Mouse (Mus musculus) adrenal gland, postnatal 10 days (tissue): ENCODE measurements around the gene Coasy. TPM values are rescaled to one million over a fixed set of nuclear protein-coding genes. Genes with fewer than 3 reads are reported as not detected.
A peak's percentile ranks its signal among the peaks of the same experiment; 100 is the strongest.

ENCODE experiments used
- DNase-seq: peaks from one replicate; pipeline ENCODE4 v3.0.0; 2021; ENCODE audit warnings: mixed read lengths
- total RNA-seq, 2 experiments: library from RNA; stranded (reverse); gene quantifications; 2 replicates each; pipeline ENCODE4 v1.2.3; 2021

Gene Coasy
- total RNA-seq, 2 experiments from 2014 or later = 98.0 to 102 TPM

DNA sequence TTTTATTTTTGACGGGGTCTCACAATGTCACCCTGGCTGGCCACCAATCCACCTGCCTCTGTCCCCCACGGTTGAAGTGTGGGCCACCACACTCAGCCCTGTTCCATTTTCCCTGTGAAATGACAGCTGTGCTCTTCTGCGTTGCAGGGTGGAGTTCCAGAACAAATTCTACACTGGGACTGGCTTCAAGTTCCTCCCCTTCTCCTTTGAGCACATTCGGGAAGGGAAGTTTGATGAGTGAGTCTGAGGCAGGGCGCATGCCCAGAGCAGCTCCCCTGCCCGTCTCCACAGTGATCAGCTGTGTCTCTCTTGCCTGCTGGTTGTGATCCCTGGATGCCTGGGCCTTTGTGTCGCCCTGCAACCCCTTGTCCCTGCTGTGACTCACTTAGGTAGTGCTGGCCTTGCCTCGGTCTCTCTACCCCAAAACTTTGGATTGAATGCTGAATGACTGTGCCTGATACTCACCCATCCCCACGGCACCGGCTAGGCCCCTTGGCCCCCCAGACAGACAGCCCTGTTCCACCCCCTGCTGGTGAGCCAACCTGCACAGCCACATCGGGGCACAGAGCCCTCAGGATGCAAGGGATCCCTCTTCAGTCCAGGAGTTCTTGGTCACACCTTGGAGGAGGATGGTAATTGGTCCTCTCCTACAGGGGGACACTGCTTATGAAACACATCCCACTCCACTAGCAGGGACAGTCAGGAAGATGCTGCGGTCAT is 20.0 kb upstream of the Coasy start:
- DNase-seq = peak; percentile 54

GRCm38 (mm10) chr11:101062971-101063675 is 19.2 kb upstream of the Coasy start:
- no peak for DNase-seq

DNA sequence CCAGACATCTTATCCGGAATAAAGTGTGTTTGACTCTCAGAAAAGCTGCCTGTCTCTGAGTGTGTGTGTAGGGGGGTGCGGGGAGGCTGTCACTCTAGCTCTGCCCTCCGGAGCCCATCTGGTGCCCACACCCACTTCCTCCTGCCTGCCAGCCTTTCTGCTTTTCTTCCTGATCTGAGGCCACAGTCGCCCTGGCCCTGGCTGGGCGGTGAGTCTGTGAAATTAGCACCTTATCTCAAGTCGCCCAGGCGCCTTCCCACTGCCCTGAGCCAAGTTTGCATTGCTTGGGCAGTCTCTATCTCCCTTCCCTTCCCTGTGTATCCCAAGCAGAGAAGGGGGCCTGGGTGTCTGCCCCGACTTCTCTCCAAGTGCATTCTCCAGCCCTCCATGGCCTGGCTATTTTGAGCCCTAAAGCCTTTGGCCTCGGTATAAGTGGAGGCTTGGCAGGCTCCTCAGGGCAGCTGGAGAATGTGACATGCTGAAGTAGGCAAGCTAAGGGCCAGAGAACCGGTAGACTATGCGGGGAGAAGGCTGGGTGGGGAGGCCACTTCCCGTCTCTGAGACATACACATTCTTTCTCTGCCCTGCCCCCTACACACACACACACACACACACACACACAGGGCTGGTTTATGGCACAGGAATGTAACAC is 18.6 kb upstream of the Coasy start:
- DNase-seq = peak; percentile 70

DNA sequence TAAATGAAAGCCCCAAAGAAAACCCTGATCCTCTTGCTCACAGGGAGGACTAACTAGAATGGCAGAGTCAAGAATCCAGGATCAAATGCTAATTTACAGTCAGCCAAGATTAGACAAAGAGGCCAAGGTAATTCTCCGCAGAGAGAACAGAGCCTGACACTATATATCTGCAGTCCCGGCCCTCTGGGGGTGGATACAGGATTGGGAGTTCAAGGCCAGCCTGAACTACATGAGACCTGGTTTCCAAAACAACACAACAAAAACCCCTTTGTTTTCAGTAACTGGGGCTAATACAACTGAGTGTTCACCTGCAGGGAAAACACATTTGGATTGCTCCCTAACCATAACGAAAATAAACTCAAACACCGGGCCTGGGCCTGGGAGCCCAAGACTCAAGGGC is 17.9 kb upstream of the Coasy start:
- no peak for DNase-seq

DNA sequence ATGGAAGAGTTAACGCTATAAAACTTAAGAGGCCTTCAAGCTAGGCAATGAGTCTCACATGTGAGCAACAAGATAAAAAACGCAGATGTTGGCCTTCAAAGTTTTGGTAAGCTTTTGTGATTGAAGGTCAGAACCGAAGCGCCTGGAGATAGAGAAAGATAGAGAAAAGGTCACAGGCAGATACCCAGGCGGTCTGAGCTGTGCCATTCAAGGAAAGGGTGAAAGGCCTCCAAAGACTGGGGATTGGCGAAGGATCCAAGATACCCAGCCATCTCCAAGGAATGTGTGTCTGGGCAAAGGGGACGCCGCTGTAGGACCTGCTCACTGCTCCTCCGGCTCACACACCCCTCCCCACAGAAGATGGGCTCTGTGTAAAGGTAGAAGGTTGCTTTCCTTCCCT is 17.4 kb upstream of the Coasy start:
- DNase-seq = peak; percentile 52

DNA sequence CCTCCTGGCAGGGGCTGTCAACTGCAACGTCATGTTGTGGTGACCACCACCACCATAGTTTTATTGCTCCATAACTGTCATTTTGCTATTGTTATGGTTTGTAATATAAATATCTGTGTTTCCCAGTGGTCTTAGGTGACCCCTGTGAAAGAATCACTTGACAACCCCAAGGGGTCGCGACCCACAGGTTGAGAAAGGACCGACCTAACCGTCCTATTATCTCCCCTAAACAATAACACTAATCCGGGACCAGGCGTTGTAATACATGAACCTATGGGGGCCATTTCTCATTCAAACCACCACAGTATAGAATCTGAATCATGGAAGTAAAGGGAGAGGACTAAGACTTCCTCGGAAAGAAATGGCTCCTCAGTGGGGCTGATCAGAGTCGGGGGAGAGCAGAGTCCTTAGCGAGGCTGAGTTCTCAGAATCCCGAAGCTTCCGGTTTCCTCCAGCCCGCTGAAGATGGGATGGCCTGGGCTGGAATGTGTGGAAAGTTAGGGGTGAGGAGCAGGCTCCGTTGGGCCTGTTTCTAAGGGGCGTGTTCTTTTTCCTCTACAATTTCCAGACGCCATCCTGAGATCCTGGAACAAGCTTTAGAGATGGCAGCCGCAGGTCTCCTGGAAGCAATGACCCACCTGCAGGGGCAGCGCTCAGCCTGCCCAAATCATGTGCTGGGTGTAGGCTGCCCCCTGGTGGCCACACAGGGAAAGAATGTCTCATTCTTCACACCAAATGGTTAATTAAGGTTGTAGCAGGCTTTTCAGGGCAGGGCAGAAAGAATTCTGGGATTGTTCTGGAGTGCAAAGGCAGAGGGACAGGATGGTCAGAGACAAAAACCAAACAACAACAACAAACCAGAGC is 15.6 kb upstream of the Coasy start:
- peak; percentile 90 for DNase-seq

DNA sequence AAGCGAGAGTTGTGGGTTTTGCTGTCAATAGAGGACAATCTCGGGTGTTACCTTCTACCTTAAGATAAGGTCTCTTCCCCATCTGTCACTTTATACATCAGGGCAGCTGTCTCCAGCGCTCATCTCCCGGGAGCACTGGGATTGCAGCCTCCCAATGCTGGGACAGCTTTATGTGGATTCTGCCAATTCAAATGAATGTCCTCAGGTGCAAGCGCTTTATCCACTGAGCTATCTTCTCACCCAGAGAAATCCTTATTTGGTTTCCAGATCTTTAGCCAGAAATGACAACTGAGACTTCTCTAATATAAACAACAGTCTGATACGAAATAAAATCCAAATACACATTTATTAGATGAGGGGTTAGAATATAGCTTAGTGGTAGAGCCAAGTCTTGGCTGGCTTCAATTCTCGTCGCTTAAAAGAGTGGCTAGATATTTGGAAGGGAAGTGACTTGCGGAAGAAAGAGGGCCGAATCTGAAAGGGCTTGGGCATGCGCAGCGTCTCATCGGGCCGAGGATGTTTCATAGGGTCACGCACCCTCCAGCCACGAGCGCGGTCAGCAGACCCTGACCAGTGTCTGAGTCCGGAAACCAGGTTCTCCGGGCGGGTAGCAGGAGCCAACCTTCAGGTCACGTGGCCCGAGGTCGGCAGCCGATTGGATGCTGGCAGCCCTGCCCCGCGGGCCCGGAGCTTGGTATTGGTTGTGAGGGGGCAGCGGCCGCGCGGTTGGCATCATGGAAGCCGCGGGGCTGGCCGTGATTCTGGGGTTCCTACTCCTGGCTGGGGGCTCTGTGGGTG is 12.8 kb upstream of the Coasy start, which contains the start of gene Naglu:
Gene Naglu, plus strand, starts transcription at position 622 of the 798 bp plus-strand sequence.
- DNase-seq = peak; percentile 98

GRCm38 (mm10) chr11:101070189-101070527 is 12.2 kb upstream of the Coasy start:
- DNase-seq = no peak

DNA sequence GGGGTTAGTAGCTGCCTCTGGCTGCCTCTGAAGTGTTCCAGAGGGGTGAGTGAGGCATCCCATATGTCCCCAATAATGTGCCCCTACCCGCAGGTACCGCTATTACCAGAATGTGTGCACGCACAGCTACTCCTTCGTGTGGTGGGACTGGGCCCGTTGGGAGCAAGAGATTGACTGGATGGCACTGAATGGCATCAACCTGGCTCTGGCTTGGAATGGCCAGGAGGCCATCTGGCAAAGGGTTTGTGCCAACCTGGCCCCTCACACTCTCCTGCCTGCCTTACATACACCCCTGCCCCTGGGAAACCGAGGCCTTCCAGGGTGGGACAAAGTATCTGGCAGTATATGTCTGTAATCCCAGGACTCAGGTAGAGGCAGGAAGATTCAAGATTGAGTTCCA is 11.4 kb upstream of the Coasy start:
- DNase-seq = no peak

- no peak for DNase-seq
Measured at GRCm38 (mm10) chr11:101071810-101072428, 10.4 kb upstream of the Coasy start.

GRCm38 (mm10) chr11:101078121-101078520 is 4.2 kb upstream of the Coasy start, which contains the start of gene Hsd17b1:
Gene Hsd17b1, plus strand, starts transcription at chr11:101078411.
- DNase-seq = no peak

GRCm38 (mm10) chr11:101079746-101080145 is 2.6 kb upstream of the Coasy start:
- DNase-seq = no peak

DNA sequence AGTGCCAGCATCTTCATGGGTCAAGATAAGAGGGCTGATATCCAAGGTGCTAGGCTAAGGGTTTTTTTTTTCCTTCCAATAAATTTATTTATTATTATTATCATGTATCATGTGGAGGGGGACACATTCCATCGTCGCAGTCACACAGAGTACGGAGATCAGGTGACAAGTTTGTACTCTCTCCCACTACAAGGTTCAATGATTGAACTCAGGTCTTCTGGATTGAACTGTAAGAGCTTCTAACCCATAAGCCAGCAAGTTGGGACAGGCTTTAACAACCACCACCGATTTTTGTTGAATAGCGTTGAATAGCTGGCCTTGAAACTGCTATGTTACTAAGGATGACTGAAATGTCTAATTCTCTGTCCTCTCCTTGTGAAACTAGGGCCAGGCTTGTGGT is 1.9 kb upstream of the Coasy start:
- DNase-seq = no peak

DNA sequence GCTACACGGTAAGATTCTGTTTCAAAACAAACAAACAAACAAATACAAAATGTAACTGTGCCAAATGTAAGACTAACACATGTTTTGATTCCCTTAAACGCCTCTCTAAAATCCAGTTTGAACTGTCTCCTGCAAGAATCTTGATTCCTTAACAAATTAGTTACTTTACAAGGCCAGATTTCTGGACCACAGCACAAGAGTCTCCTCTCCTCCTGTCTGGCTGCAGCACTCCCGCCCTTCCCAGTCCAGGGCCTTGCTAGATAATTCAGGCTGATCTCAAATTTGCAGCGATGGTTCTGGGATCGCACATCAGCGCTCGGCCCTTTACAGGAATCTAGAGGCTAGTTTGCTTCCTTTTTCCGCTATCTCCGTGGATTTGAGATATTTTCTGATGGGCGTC is 706 bp upstream of the Coasy start:
- DNase-seq = no peak

GRCm38 (mm10) chr11:101083083-101083697 is 825 bp downstream of the Coasy start:
- DNase-seq = peak; percentile 34

DNA sequence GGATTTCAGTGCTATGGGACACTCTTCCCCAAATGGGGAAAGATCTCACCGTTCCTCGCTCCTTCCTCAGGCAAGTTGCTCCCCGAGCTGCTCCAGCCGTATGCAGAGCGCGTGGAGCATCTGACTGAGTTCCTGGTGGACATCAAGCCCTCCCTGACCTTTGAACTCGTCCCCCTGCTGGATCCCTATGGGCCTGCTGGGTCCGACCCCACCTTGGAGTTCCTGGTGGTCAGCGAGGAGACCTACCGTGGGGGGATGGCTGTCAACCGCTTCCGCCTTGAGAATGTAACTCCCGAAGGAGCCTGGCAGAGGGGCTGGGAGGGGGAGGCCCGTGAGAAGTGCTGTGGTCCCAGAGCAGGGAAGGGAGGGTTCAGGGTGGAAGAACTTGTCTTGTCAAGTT is 1.9 kb downstream of the Coasy start:
- DNase-seq = no peak

- DNase-seq = no peak
Measured at GRCm38 (mm10) chr11:101084811-101085210, 2.4 kb downstream of the Coasy start.

- no peak for DNase-seq
Measured at GRCm38 (mm10) chr11:101085617-101086322, 3.4 kb downstream of the Coasy start.

DNA sequence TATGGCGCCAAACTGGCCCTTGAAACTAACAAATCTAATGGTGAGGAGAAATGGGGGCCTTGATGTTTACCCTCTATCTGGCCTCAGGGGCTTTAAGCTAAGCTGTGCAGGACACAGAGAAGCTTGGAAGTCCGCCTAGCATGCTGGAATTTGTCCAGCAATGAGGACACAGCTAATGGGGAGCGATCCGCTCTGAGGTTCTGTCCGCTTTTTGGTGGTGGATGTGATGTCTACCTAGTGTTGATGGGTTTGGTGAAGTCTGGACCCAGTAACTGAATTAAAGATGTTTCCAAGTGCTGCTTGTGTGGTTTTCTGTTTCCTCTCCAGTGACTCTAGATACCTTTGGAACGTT is 3.9 kb downstream of the Coasy start:
- DNase-seq = peak; percentile 50
